Mouse (Mus musculus): ENCODE measurements around the gene Prr15l.

Gene Prr15l

DNA sequence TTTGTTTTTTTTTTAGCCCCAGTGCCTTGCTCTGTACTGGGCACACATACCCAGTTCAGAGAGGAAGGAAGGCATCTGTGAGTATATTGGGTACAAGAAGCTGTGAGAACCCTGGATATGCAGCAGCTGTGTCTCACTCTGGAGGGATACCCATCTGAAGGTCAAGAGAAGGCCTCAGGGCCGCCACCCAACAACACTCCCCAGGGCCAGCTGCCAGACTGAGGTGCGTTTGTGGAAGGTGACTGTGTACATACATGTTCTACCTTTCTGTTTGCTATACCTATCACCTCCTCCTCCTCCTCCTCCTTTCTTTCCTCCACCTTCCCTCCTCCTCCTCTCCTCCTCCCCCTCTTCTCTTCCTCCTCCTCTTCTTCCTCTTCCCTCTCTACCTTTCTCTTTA is at the start of gene Prr15l:
Gene Prr15l (plus strand): TSS at position 17 of the 400 bp plus-strand sequence.
- in situ Hi-C loops (cut with MboI) = no loop called here

DNA sequence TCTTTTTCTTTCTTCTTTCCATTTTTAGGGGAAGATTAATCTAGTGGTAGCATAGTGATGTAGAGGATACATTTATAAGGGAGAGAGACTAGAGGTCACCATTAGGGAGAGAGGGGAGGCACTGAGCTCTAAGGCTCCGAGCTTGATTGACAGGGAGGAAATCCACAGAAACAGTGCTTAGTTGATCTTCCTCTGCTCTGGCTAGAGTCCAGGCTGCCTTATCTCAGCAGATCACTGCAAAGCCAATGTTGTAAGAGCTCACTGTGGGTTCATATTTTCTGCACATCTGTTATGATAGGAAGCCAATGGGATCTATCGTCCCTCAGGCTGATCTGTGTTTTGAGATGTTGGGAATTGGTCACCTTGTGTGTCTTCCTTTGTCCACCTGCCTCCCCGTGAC is 49.2 kb upstream of the Prr15l start:
- in situ Hi-C loops (cut with MboI) = no loop called here

DNA sequence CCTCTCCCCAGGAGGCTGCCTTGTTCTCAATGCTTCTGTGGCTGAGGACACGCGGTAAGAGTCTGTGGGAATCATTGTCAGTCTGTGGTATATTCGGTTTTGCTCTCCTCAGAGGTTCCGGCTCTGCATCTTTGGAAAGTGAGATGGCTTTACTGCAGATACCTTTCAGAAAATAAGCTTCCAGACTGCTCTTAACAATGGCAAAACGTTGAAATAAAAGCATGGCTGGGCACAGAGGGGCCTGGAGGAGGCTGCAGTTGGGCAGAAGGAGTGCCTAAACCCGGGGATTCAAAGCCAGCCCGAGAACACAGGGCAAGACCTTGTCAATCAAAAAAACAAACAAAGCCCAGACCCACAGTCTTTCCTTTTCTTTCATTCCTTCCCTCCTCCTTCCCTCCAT is 48.5 kb upstream of the Prr15l start:
- in situ Hi-C loops (cut with MboI) = no loop called here

- in situ Hi-C loops (cut with MboI) = no loop called here
Observed at GRCm38 (mm10) chr11:96880296-96880695, 47.6 kb upstream of the Prr15l start.

- in situ Hi-C loops (cut with MboI) = no loop called here
Observed at GRCm38 (mm10) chr11:96885901-96886340, 42.0 kb upstream of the Prr15l start.

GRCm38 (mm10) chr11:96886942-96887546 is 40.9 kb upstream of the Prr15l start:
- in situ Hi-C loops (cut with MboI) = no loop called here

DNA sequence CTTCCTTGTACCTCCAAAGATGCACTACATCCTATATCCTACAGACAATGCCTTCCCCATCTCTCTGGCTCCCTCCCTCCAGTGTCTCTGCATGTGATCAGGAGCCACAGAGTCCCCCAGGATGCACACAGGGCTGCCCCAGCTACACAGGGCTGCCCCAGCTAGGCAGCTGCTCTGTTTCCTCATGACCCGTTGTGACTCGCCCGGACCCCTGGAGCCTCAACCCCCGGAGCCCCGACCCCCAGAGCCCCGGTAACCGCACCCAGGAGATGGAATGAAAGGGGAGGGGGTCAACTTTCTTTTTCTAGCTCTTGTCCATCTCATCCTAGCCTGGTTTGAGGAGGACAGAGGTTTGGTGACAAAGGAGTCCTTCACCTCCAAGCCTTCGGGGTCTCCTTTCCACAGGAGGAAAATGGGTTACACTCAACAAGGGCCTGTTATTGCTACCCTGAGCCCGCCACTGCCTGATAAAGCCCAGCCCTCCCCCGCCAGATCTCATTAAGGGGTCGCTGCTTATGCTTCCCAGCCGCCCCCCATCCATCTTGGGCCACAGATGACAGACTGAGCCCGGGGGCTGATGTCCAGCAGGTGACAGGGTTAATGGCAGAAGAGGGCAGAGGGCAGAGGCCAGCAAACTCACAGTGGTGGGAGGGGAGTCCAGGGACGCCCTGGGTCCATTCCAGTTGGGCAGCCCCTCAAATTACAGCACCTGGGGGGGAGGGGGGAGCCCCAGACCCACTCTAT is 35.9 kb upstream of the Prr15l start:
- in situ Hi-C loops (cut with MboI) = no loop called here

DNA sequence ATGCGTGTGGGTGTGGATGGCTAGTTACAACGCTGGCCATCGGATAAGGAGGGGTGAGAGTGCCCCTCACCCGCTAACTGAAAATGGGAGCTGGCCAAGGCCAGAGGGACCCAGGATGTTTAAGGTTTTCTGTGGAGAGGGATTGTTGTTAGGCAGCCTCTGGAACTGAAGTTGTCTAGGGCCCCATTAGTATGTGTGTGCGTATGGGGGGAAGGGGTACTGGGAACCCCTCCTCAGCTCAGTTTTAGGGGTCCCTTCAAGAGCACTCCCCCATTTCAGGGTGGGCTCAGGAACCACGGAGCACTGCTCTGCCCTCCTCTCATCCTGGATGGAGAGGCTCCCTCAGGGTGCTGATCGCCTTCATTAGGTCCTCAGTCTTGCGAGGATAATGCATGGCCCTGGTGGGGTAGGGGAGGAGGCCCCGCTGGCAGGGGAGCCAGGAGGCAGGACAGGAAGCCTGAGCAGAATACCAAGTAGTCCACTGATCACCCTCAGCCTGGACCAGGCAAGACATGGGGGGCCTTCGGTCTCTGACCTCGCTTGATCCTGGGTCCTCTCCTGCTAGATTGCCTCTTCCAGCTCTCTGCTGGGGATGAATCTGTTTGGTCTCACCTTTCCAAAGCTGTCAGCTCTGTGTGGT is 34.6 kb upstream of the Prr15l start:
- in situ Hi-C loops (cut with MboI) = no loop called here

DNA sequence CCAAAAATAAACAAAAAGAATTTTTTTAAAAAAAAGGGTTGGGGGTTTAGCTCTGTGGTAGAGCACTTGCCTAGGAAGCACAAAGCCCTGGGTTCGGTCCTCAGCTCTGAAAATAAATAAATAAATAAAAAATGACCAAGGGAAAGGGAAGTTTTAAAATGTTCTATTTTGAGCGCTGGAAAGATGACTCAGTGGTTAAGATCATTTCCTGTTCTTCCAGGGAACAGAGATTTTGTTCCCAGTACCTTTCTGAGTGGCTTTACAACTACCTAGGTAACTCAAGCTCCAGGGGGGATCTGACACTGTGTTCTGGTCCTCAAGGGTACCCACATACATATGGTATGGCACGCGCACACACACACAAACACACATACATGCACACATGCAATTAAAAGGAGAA is 32.0 kb upstream of the Prr15l start:
- in situ Hi-C loops (cut with MboI) = no loop called here

GRCm38 (mm10) chr11:96899449-96900306 is 28.2 kb upstream of the Prr15l start:
- in situ Hi-C loops (cut with MboI) = no loop called here

DNA sequence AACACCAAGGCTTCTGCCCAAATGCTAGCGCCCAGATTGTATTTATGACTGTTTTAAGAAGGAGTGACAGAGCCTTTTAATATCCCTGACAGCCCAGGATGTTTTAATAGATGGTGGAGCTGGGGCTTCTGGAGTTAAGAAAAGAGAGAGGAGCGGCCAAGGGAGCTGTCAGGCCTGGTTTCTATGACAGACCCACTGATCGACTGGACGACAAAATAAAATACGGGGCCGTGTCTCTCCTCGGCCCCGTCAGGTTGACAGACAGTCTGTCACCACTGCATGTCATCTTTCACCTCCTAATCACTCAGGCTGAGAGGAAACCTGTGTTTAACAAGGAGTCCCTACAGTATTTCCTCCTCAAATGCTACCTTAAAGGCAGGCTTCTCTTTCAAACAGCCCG is 26.6 kb upstream of the Prr15l start:
- in situ Hi-C loops (cut with MboI) = no loop called here

GRCm38 (mm10) chr11:96902639-96903635 is 25.0 kb upstream of the Prr15l start:
- in situ Hi-C loops (cut with MboI) = no loop called here

- in situ Hi-C loops (cut with MboI) = no loop called here
Observed at GRCm38 (mm10) chr11:96906431-96907161, 21.3 kb upstream of the Prr15l start.

DNA sequence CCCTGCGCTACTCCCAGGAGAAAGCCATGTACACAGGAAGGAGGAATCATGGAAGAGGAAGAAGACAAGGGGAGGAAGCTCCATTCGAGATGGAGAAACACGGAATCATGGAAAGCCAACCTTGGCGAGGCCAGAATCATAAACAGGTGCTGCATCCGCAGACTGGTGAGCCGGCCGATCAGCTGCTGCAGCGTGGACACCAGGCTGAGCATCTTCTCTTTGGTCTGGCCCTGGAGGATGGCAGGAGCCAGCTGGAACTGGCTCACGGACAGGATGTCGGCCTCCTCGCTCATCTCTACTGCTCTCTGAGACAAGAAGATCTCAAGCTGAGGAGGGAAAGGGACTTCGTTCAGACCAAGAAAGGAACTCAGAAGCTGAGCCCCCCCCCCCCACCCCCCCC is 19.3 kb upstream of the Prr15l start:
- in situ Hi-C loops (cut with MboI) = no loop called here

DNA sequence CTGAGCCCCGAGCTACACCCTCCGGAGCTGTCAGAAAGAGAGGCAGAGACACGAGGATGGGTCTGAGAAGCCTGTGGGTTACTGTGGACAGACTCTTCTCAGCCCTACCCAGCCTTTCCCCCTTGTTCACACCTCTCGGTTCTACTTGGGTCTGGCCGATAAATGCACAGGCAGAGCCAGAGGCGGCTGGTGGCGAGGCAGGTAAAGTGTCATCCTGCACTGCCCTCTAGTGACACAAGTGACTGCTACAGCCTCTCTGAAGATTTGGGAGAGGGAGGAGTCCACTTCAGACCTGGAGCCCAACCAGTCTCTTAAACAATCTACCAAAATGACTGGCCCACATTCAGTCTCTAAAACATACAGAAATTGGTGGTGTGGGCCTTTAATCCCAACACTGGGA is 17.9 kb upstream of the Prr15l start:
- in situ Hi-C loops (cut with MboI) = no loop called here

DNA sequence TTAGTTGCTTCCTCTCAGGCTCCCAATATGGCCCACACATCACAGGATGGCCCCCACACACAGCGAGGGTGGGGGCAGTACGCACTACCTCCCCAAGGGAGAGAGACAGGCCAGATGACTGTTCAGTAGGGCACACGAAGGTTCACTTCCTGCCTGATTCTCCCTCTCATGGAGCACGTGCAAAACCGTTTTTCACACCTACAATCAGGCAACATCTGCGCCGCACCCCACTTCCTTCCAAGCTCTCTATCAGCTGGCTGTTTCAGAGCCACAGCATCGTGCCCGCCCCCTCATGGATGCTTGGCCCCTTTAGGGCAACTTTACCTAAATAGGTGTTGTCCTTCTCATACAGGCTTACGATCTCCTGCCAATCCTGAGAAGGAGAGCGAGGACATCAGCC is 15.2 kb upstream of the Prr15l start:
- in situ Hi-C loops (cut with MboI) = no loop called here

- in situ Hi-C loops (cut with MboI) = no loop called here
Observed at GRCm38 (mm10) chr11:96916044-96916884, 11.6 kb upstream of the Prr15l start, which contains the start of gene Cdk5rap3. Cdk5rap3 (minus strand) TSS chr11:96916496.

- in situ Hi-C loops (cut with MboI) = no loop called here
Observed at GRCm38 (mm10) chr11:96916885-96917396, 11.0 kb upstream of the Prr15l start.

DNA sequence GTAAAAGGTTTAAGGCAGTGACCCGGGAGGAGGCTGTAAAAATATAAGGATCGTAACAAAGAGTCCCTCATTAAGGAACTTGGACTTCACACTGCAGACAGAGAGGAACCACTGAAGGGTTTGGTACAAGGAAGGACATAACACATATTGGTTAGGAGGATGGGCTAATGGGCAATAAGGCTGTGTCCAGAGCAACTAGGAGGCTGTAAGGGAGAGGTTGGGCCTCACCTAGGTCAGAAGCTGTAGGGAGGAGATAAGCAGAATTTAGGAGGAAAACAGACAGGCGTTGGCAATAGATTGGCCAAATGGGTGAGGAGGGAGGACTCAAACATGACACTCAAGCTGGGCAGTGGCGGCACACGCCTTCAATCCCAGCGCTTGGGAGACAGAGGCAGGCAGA is 10.5 kb upstream of the Prr15l start:
- in situ Hi-C loops (cut with MboI) = no loop called here

Data from mature B cell (primary cell).